Mouse (Mus musculus) heart, adult 8-10 months (tissue): ENCODE results near the gene Nup88. TPM values are rescaled to one million over a fixed set of nuclear protein-coding genes. Genes with fewer than 3 reads are reported as not detected.

ENCODE experiments used
- DNase-seq: peaks from one replicate; pipeline ENCODE4 v3.0.0; 2022; ENCODE audit warnings: low spot score
- total RNA-seq, 4 experiments: library from RNA; stranded (reverse); gene quantifications; 2 replicates each; pipeline ENCODE4 v1.2.4; 2022

The Nup88 gene
- total RNA-seq = 10 to 100 TPM; 42.5 to 49.0 (median 45.9) TPM

DNA sequence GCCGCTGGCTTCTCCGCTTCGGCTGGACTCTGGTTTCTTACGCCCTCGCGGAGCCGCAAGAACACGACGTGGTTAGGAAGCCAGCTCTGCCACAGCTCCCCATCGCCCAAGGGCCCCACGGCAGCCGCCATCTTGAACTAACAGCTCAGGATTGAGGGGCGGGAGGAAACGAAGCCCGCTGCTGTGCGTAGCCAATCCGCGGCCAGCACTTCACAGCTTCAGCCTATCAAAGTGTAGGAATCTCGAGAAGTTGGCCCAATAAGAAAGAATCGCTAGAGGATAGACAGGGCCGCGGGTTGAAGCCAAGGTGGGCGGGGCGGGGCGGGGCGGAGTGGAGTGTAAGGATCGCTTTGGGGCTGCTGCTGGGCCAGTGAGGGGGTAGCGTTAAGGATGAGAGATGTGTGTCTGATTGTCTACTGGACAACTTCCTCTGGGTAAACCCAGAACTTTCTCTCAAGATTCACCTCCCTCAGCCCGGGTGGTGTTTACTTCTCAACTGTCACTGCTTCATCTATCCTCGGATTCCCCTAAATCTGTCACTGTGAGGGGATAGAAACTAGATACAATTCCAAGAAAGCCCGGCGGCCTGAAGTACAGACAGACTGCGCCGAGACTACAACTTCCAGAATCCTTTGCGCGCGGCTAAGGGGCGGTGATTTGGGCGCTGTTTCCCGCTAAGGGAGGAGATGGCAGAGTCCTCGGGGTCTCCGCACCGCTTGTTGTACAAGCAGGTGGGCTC is at the start of gene Nup88, which contains the start of gene Rpain:
TSS of gene Nup88 (minus strand) at position 153 of the 739 bp plus-strand sequence.
TSS of gene Rpain (plus strand) at position 393 of the 739 bp plus-strand sequence.
- peak; percentile 95 for DNase-seq

DNA sequence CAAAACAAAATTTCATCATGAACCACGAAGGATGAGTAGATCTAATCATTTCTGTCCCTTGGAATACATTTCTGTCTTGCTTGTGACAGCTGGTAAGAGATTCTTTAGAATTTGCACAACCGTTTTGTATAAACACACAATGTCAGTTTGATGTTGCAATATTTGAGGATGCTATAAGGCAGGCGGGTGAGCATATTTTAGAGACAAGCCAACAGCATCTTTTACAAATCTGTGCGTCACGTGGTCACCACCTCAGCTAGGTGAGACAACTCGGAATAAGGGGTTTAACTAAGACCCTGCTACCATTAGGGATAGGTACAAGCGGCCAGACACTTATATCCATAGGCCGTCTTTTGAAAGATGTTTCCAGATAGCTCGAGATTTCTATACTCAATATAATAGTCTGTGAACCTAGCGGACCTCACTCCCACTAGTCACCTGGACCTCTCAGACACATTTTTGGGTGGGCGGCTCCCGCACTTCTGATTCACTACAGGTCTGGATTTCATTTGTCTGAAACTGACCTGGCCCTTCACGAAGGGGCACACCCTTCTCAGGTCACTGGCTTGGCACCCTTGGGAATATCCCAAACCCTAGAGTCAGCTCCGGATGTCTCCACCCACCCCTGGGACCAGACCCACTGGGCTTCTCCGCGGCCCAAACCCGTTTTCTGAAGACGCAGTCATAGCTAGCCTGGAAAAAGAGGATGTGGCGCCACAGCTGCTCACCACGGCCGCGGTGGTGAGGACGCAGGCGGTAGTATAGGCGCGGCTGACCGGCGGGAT is 48.8 kb upstream of the Nup88 start:
- no peak for DNase-seq

DNA sequence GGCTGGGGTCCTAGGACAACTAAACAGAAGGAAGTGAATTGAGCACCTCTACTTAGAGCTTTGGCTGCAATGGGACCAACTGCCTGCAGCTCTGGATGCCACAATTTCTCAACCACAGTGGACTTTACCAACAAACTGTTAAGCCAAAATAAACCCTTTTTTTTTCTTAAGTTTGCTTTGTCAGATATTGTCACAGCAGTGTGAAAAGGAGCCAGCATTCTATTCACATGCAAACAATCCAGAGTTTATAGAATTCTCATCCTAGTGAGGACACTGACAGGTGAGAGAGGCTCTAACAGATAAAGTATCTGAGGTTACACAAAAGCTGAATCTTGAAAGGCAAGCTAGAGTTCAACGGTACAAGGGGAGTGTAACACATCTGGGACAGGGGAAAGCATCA is 47.3 kb upstream of the Nup88 start:
- no peak for DNase-seq

DNA sequence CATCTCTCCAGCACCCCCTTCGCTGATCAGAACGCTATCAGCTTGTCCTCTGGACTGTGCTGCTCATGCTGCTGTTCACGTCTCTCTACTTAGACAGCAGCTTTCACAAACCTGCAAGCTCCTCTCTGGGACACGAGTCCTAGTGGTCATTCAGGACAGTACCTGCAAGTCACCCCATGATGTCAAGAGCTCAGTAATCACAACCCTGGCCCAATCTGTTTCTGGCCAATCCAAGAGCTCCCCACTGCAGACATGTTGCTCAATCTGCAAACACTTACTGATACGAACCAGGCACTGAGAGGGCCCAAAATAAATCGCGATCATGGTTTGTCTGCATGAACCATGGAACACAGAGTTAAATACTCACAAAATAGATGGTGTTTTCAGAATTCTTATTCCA is 43.0 kb upstream of the Nup88 start:
- no peak for DNase-seq

DNA sequence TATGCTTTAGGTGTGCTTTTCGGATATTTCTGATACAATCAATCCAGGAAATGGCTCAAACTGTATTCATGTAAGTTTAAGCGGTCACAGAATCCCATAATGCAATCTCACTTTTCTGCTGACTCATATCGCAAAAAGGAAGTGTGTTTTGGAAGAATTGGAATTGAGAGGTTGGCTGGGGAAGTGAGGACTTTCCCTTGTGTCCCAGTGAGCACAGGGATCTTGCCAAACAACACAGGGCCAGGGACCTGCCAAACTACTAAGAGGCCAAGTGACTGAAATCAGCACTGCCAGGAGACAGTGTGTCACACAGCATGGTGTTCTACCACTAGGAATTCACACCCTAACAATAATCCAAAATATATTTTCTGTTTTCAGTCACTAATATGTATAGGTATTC is 38.5 kb upstream of the Nup88 start:
- DNase-seq = peak; percentile 64

DNA sequence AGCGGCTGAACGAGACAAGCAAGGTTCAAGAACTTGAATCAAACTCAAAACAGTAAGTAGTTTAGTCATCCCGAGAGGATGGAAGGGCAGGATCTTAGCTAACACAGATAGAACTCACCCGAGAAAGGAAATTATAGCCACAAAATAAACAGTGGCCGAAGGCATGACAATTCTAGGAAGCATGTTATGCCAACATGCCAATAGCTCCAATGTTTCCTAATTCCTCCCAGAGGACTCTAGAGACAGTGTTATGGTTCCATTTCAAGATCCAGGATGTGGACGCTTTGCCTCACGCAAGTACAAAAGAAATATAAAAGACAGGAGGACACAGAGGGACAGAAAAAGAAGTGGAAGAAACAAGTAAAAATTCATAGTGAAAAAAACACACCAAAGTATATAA is 38.1 kb upstream of the Nup88 start:
- no peak for DNase-seq

DNA sequence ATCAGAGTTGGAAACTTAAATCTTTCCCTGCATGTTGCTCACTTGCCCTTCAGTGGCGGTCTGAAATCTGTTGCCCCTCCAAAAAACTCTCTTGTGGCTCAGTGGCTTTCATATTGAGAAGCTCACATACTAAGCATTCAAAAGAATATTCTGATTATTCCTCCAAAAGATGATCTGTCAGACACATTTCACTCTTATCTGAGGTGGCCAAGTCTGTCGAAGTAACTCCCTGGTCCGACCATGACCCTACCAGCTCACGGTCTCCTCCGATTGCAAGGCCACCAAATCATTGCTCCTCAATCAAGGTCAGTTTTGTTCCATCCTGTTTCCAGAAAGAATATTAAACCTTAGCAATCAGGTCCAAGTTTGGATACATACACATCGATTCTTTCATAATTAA is 37.3 kb upstream of the Nup88 start:
- no peak for DNase-seq

DNA sequence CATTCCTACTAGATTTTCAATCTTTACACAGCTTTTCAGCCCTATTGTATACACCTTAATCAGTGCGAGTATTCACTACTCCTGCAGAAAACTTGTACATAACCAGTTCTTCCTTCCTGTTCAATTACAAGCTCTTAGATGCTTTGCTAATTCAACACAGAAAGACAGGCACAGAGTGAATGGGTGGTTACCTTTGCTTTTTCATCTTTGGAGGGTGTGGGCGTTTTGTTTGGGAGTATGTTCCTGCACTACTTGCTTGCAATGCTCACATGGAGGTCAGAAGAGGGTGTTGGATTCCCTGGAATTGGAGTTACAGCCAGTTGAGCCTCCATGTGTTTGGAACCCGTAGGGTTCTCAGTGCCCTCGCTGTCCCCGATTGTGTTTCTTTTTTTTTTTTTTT is 35.3 kb upstream of the Nup88 start:
- no peak for DNase-seq

DNA sequence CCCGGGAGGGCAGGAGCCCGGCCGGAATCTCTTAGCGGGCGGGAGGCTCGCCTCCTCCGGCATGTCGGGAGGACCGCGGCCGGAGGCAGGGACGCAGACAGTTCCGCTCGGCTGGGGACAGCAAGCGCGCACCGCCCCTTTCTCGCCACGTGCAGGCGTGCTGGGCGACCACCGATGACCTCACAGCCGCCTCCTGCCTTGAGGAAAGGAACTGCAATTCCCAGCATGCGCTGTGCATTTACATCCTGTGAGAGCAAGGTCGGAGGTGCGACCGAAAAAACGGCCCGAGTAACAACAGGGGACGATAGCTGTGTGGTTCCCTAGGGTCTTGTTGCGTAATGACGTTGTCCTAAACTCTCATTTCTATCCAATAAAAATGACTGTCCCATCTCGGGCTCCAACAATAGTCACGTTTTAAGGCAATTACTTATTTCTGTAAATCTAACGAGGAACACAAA is 34.6 kb upstream of the Nup88 start, which contains the start of gene Dhx33:
TSS of gene Dhx33 (minus strand) at position 122 of the 458 bp plus-strand sequence.
- DNase-seq = peak; percentile 97

DNA sequence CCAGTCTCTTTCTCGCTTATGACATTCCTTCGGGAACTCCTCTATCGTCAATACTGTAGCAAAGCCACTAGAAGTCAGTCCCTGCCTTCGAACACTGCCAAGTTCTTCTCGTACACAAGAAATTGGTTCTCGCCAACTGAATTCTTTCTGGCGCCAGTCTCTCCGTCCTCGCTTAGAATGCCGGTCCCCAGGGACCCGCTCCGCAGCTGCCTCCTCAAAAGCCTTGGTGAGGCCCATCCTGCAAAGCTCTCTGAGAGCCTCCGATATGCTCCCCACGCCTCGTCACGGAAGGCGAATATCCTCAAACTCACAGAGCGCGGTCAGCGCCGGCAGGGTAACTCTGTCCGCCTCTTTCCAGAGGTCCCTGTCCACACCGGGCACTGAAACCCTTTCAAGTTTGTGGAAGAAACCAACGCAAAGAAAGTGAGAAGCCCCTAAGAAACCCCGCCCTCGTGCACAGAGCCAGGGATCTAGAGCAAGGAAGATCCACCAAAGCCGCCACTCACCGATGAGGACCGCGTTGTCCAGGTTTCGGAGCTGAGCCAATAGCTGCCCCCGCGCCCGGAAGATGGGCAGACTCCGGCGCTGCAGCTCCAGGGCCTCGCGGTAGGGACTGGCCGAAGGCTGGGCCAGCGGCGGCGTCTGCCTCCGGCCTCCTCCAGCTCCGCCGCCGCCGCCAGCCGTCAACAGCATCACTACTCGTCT is 34.0 kb upstream of the Nup88 start:
- no peak for DNase-seq

DNA sequence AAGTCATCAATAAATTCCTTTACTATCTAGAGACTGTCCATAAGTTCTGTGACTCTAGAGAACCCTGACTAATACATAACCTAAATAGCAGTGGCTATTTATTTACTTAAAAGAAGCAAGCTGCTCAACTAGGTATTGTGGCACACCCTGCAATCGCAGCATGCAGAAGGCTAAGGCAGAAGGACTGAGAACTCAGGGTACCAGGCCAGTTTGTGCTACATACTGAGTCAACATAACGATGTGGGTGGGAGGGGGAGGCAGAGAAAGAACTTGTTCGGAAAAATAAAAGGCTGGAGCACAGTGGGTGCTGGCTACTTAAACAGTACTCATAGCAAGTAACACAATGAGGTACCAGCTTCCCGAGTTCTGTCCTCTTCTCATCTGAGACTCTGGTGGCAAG is 31.4 kb upstream of the Nup88 start:
- DNase-seq = no peak

DNA sequence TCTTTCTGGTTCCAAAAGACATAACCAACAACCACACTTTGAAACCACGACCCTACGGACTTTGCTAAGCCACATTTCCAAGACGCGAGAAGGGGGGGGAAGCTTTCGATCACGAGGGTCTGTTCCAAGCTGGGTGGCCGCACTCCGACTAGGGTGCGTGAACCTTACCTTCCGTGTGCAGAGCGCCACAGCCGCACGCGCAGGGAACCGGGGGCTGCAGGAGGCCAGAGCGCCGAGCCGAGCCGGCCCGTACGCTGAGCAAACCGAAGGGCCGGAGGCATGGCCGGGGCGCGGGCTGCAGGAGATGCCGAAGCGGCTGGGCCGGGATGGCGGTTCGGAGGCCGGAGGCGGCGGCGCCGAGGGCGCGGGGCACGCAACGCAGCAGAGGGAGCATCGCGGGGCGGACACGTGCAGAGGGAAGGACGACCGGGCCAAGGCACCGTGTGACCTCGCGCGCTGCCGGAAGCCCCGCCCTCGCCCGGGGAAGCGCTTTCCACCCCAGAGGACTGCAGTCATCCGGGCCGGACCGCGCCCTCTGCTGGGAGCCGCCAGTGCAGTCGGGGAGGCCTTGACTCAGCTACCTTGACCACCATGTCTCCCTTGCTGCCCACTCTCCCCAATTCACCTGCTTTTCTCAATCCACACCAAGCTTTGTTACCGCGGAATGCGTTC is 12.9 kb upstream of the Nup88 start, which contains the start of gene C1qbp:
TSS of gene C1qbp (minus strand) at position 470 of the 672 bp plus-strand sequence.
- peak; percentile 91 for DNase-seq

DNA sequence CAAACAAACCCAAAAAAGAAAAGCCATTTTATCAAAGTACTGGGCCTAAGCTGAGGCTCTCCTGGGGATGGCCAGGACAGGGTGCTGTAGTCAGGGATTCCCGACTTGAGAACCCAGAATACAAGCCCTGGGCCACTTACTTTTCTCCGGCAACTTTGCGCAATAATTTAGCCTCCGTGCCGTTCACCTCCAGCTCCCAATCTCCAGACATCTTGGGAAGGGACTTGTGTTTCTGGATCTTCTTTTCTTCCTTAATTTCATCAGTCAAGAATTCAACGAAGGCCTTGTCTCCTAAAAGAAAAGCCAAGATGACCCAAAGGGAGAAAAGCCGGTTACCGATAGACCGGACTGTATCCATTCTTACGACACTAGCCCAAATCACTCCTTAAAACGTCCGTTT is 12.3 kb upstream of the Nup88 start:
- no peak for DNase-seq

DNA sequence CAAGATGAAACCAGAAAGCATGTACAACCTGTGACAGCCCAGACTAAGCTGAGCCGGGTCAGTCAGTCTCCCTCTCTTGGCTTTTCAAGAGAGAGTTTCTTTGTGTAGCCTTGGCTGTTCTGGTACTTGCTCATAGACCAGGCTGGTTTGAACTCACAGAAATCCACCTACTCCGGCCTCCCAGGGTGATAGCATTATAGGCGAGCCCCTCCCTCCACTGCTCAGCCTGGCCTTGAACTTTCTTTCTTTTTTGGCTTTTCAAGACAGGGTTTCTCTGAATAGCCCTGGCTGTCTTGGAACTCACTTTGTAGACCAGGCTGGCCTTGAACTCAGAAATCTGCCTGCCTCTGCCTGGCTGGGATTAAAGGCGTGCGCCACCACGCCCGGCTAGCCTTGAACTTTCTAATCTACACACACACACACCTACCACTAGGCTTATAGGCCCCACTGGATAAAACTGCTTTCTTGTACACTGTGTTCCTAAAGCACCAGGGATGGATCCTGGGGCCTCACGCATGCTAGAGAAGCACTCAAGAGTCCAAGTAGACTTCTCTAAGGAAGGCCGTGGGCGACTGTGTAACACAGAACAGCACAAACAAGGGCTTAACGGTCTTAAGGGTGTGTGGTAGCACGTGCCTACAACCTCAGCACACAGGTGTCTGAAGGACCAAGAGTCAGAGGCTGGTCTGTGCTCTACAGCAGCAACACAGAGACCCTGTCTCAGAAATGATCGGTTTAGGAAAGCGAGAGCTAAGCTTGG is 11.2 kb upstream of the Nup88 start:
- no peak for DNase-seq

DNA sequence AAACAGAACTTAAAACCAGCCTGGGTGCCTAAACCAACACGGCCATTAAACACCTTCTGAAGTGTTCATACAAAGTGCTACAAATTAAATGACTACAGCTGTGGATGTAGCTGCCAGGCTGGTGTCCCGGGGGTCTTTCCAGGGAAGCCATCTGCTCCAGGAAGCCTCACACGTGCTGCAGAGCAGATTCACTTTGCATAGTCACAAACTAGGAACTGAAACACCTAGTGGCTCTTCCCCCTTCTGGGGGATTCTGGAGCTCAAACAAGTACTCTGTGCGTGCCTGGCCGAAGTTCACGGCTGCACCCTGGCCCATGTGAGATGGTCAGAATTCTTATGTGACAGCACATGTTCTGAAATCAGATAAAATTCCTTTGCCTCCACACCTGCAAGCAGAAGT is 10.5 kb upstream of the Nup88 start:
- no peak for DNase-seq

DNA sequence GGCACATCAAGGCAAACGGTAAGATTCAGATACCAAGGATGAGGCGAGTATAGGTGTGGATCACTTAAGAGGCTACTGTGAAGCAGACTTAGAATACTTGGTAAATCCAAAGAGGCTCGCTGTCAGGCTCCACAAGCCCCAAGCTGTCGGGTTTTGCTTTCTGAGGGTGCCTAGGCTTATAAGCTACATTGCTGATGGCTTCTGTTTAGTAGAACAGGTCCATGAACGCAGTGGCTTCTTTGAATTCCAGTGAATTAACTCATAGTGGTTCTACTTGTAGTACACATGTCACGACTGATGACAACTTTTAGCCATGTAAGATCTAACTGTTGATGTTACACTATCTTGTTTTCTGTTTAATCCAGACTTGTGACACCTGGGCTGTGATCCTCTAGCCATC is 7.5 kb upstream of the Nup88 start:
- no peak for DNase-seq

DNA sequence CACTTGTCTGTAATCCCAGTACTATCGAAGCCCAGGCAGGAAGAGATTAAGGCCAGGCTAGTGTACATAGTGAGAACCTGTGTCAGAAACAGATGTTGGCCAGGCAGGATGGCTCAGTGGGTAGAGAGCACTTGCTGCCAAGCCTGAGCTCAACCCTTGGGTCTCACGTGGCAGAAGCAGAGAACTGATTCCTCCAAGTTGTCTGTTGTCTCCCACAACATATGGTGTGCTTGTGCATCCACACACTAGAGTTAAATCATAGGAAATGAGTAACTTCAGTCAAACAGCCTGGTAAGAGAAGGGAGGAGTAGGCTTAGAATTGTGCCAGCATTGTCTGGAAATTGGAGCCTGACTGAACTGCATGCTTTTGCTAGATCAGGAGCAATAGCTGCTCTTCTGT is 5.4 kb upstream of the Nup88 start:
- DNase-seq = no peak

DNA sequence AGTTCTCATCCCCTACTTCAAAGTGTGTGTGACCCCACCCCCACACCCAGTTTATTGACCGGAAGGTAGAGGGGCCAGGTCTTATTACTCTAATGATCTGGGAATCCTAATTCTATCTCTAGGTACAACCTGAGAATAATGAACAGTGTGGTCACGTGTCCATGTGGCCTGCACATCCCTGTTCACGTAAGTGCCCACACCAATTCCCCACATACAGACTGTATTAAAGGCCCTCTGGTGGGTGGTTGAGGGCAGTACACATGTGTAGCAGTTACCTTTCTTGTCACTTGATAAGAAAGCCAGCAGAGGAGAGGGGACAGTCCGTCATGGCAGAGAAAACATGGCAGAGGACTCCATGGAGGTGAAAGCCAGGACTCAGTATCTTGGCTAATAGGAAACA is 4.2 kb upstream of the Nup88 start:
- no peak for DNase-seq

DNA sequence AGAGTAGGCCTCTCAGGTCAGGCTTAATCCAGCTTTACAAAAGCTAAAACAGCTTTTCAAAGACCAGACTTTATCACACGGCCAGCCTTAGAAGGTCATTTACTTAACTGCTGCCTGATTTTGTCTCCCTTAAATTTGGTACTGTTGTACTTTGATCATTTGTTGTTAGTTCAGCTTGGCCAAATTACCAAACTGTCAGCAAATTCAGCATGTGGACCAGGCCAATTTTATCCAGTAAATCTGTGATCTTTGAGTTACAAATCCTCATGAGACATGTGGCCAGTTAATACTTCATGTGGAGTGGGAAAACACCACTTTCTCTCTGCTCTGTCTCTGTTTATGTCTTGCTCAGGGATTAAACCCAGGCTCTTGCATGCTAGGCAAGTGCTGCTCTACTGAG is 2.8 kb upstream of the Nup88 start:
- DNase-seq = no peak

DNA sequence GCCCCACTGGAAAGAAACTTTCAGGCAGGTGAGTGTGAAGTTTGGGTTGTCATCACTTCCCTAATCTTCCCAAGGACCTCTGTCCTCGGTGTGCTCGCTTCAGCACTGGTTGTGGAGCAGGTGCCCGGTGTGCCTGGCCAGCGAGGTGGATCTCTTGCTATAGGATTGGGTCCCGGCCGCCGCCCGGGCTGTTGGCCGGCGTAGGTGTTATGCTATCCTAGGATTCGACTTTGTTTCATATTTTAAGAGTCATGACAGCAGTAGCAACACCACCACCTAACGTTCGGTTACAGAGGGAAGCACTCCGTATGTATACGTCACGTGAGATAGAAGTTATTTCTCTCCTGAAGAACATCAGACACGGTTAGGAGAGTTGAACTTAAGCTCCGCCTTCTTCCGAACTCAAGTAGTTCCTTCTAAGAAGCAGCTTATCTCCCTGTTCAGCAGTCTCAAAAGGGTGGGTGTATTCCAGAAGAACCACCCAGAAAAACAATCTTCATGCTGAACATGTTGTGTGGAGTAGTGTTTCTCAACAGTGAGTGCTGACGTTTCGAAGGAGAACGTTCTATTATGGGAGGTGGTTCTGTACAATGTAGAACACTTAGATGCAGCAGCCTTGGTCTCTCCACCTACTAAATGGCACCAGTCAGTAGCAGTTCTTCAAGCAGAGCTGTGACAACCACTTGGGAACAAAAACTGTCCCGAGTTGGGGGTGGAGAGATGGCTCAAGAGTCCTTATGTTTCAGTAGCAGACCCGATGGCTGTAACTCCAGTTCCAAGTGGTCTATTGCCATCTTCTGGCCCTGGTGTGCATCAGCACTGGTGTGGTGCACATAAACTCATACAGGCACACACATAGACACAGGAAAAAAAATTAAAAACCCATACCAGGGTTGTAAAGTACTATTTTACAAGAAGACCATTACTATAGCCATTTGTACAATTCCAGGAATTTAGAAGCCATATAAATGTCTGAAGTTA is 1.1 kb upstream of the Nup88 start:
- no peak for DNase-seq
